ENCODE assay signal across 9 mouse cellular contexts in genomic region chr9:106112770-106113423, GRCm38 (mm10). TPM values are rescaled to one million over a fixed set of nuclear protein-coding genes. Genes with fewer than 3 reads are reported as not detected.
DNase-seq lines count a peak whose midpoint lies in the region; ATAC-seq and TF ChIP-seq lines count a peak whose summit lies in the region.
"Had no signal": no experiment of that assay in that cellular context is flagged by ENCODE, and none has a peak within 500 bp of the region (broad histone marks: within the 10 kb centered on the region; RNA-seq: fewer than 3 reads in every experiment).

No protein-coding gene starts in this region.

- peaks cover 6% of the 10 kb centered on the region; the same call in 1 of the 2 replicates for H3K9me3 ChIP-seq in kidney, embryonic 15.5 days (replicated peaks)
- H3K9me3 ChIP-seq: embryonic facial prominence, embryonic 13.5 days had no signal

- peak; percentile 35; the same call in 1 of the 2 replicates for TF ChIP-seq CTCF in thymus, adult 2 months (IDR thresholded peaks at IDR 0.05; ENCODE audit: borderline replicate concordance, control insufficient read depth, extremely low read depth, insufficient read depth, low read length, poor library complexity)
- TF ChIP-seq CTCF in liver, adult 2 months (IDR thresholded peaks at IDR 0.05; ENCODE audit: low read depth, low read length), result peak; percentile 92
- peak; percentile 67 for TF ChIP-seq CTCF in olfactory bulb, adult 2 months (IDR thresholded peaks at IDR 0.05; ENCODE audit: insufficient read depth, low read depth, low read length)

- ATAC-seq in kidney, embryonic 15.5 days (replicated peaks; ENCODE audit: low FRiP score), result 0 out of 2 replicates have a peak, but pooled peaks have one; percentile 43

- H3K36me3 ChIP-seq in thymus, adult 2 months (ENCODE audit: control insufficient read depth, insufficient read depth, low read length), result no peaks in the 10 kb centered on the region
- H3K36me3 ChIP-seq in kidney, embryonic 15.5 days, result no peaks in the 10 kb centered on the region
- no peaks in the 10 kb centered on the region for H3K36me3 ChIP-seq in liver, adult 2 months (ENCODE audit: control insufficient read depth, insufficient read depth, low read length)
- H3K36me3 ChIP-seq: embryonic facial prominence, embryonic 13.5 days had no signal

- peak; percentile 58 for DNase-seq in thymus, adult 2 months
- no peak for DNase-seq in thymus, adult 18-20 months
- peak; percentile 80 to 89 for DNase-seq in cerebellum, postnatal 25 days
- peak; percentile 82 for DNase-seq in gastrocnemius, postnatal 10 days
- DNase-seq in liver, adult 2 months (ENCODE audit: extremely low read depth, low read depth, low spot score), result peak; percentile 33
- peak; percentile 90 for DNase-seq in testis, postnatal 10 days (ENCODE audit: low spot score)

- H3K27ac ChIP-seq in thymus, adult 2 months (ENCODE audit: control insufficient read depth, insufficient read depth, low read length), result no peak overlapping the region
- H3K27ac ChIP-seq in kidney, embryonic 15.5 days, result no peak overlapping the region
- no peak overlapping the region for H3K27ac ChIP-seq in liver, adult 2 months (replicated peaks; ENCODE audit: insufficient read depth, low read depth, low read length)
- H3K27ac ChIP-seq in olfactory bulb, adult 2 months (ENCODE audit: insufficient read depth, low read depth, low read length), result no peak overlapping the region
- H3K27ac ChIP-seq: embryonic facial prominence, embryonic 13.5 days had no signal

- no peaks in the 10 kb centered on the region for H3K79me2 ChIP-seq in liver, adult 2 months (ENCODE audit: control insufficient read depth, insufficient read depth, low read length)

- TF ChIP-seq POLR2A in thymus, adult 2 months (IDR thresholded peaks at IDR 0.05; ENCODE audit: control insufficient read depth, extremely low read depth, insufficient read depth, low read length, poor library complexity), result no peak
- TF ChIP-seq POLR2A in liver, adult 2 months (IDR thresholded peaks at IDR 0.05; ENCODE audit: extremely low read depth, insufficient read depth, low read length), result no peak
- TF ChIP-seq POLR2A in olfactory bulb, adult 2 months (IDR thresholded peaks at IDR 0.05; ENCODE audit: insufficient read depth, low read depth, low read length), result no peak

- 40% methylated on average over 10 of the region's 10 CpGs for WGBS in thymus, adult 2 months
- WGBS in kidney, embryonic 15.5 days, result 30% methylated on average over 10 of the region's 10 CpGs
- WGBS in liver, adult 2 months, result 32% methylated on average over 10 of the region's 10 CpGs
- 23% methylated on average over 10 of the region's 10 CpGs for WGBS in olfactory bulb, adult 2 months

- H3K4me3 ChIP-seq in thymus, adult 2 months (ENCODE audit: control insufficient read depth, insufficient read depth, low read length), result no peak overlapping the region
- no peak overlapping the region for H3K4me3 ChIP-seq in kidney, embryonic 15.5 days (replicated peaks)
- H3K4me3 ChIP-seq in liver, adult 2 months (ENCODE audit: insufficient read depth, low read depth, low read length), result no peak overlapping the region
- H3K4me3 ChIP-seq in olfactory bulb, adult 2 months (ENCODE audit: insufficient read depth, low read depth, low read length), result no peak overlapping the region
- H3K4me3 ChIP-seq: embryonic facial prominence, embryonic 13.5 days had no signal

- H3K27me3 ChIP-seq in thymus, adult 2 months (ENCODE audit: control insufficient read depth, insufficient read depth, low read length), result no peaks in the 10 kb centered on the region
- no peaks in the 10 kb centered on the region for H3K27me3 ChIP-seq in kidney, embryonic 15.5 days
- no peaks in the 10 kb centered on the region for H3K27me3 ChIP-seq in liver, adult 2 months (ENCODE audit: control insufficient read depth, insufficient read depth, low read length)

- no peak overlapping the region for H3K4me2 ChIP-seq in kidney, embryonic 15.5 days
- H3K4me2 ChIP-seq: embryonic facial prominence, embryonic 13.5 days had no signal

- no peaks in the 10 kb centered on the region for H3K4me1 ChIP-seq in thymus, adult 2 months (replicated peaks; ENCODE audit: control insufficient read depth, insufficient read depth, low read length)
- H3K4me1 ChIP-seq in kidney, embryonic 15.5 days, result no peaks in the 10 kb centered on the region
- no peaks in the 10 kb centered on the region for H3K4me1 ChIP-seq in liver, adult 2 months (ENCODE audit: control insufficient read depth, insufficient read depth, low read length)
- H3K4me1 ChIP-seq in olfactory bulb, adult 2 months (ENCODE audit: control insufficient read depth, insufficient read depth, low read length), result peaks cover 3% of the 10 kb centered on the region

- H3K9ac ChIP-seq in kidney, embryonic 15.5 days, result no peak overlapping the region
- no peak overlapping the region for H3K9ac ChIP-seq in liver, adult 2 months (ENCODE audit: low read depth, low read length)
- H3K9ac ChIP-seq: embryonic facial prominence, embryonic 13.5 days had no signal

RNA-seq across cellular contexts. Expression of gene Col6a4, which starts 16.3 kb away (rescaled TPM):
- 2.4 and 3.2 TPM in 2 replicates for polyA plus RNA-seq in thymus, adult 2 months (2012; rRNA removed)
- total RNA-seq in gastrocnemius, postnatal 10 days (2021), result under 1 TPM; 0.09 to 0.18 TPM
- 0.55 and 0.64 TPM in 2 replicates for polyA plus RNA-seq in kidney, embryonic 15.5 days (2015; fragmentation: Nextera tagmentation; extraction: Ambion mirVana)
- total RNA-seq in liver, adult 2 months (2014; rRNA removed), result not detected in 2 replicates
- not detected in 2 replicates for polyA plus RNA-seq in liver, adult 2 months (2012; rRNA removed)
- not detected in 2 replicates for polyA plus RNA-seq in olfactory bulb, adult 2 months (2012; ENCODE audit: insufficient read depth, insufficient read length, low replicate concordance, missing spikeins)

RNA-seq across cellular contexts. Expression of gene Glyctk, which starts 45.0 kb away (rescaled TPM):
- polyA plus RNA-seq in thymus, adult 2 months (2012; rRNA removed), result 13.1 and 17.9 TPM in 2 replicates
- total RNA-seq in gastrocnemius, postnatal 10 days (2021), result under 1 TPM; 0.78 to 0.90 TPM
- 7.9 and 9.4 TPM in 2 replicates for polyA plus RNA-seq in kidney, embryonic 15.5 days (2015; fragmentation: Nextera tagmentation; extraction: Ambion mirVana)
- total RNA-seq in liver, adult 2 months (2014; rRNA removed), result 104 and 136 TPM in 2 replicates
- 308 and 315 TPM in 2 replicates for polyA plus RNA-seq in liver, adult 2 months (2012; rRNA removed)
- polyA plus RNA-seq in olfactory bulb, adult 2 months (2012; ENCODE audit: insufficient read depth, insufficient read length, low replicate concordance, missing spikeins), result not detected in 2 replicates

RNA-seq across cellular contexts. Expression of gene Wdr82, which starts 57.8 kb away (rescaled TPM):
- 95.8 and 111 TPM in 2 replicates for polyA plus RNA-seq in thymus, adult 2 months (2012; rRNA removed)
- 10 to 100 TPM; 31.1 to 38.8 TPM for total RNA-seq in gastrocnemius, postnatal 10 days (2021)
- 21.9 and 28.3 TPM in 2 replicates for polyA plus RNA-seq in kidney, embryonic 15.5 days (2015; fragmentation: Nextera tagmentation; extraction: Ambion mirVana)
- 36.3 and 40.7 TPM in 2 replicates for total RNA-seq in liver, adult 2 months (2014; rRNA removed)
- 23.6 and 25.9 TPM in 2 replicates for polyA plus RNA-seq in liver, adult 2 months (2012; rRNA removed)
- polyA plus RNA-seq in olfactory bulb, adult 2 months (2012; ENCODE audit: insufficient read depth, insufficient read length, low replicate concordance, missing spikeins), result not detected in 2 replicates

Comparison
In these comparisons a context has a peak if more than half of its experiments do, and no peak if none do; other contexts are left out.
1. DNase-seq: peak in thymus, adult 2 months (single experiment), cerebellum, postnatal 25 days (2 of 2), gastrocnemius, postnatal 10 days (single experiment), liver, adult 2 months (single experiment) and testis, postnatal 10 days (single experiment); none in thymus, adult 18-20 months (0 of 2).
2. CTCF ChIP-seq: peak in every context shown above with its lines; median percentile 92 in liver, adult 2 months; 67 in olfactory bulb, adult 2 months; 35 in thymus, adult 2 months.
3. RNA of gene Glyctk, which starts 45.0 kb away (polyA plus RNA-seq): 308 to 315 TPM in liver, adult 2 months; 13.1 to 17.9 TPM in thymus, adult 2 months, 7.9 to 9.4 TPM in kidney, embryonic 15.5 days and not detected in olfactory bulb, adult 2 months; every median in the first group is over 10 times any median in the second.